Mouse (Mus musculus) forebrain, embryonic 11.5 days (tissue): ENCODE results near the gene C130026I21Rik. TPM values are rescaled to one million over a fixed set of nuclear protein-coding genes. Genes with fewer than 3 reads are reported as not detected.
A peak's percentile ranks its signal among the peaks of the same experiment; 100 is the strongest.
"Not testable (repeated sequence)": the region's sequence is repeated elsewhere in the genome, so short reads cannot be mapped to it uniquely, and the experiment has no call there.

Source experiments
- ATAC-seq: fragments of 200-750 bp; cut with Nextera tagmentation; replicated peaks from 2 replicates; pipeline ENCODE4 v1.8.0; 2017; ENCODE audit warnings: moderate TSS enrichment; ENCODE audit not compliant: low FRiP score
- DNase-seq: peaks from one replicate; pipeline ENCODE4 v3.0.0-alpha.2; 2017; ENCODE audit warnings: low spot score
- H3K27ac ChIP-seq: fragments of 300-500 bp; sonication (generic); 2 replicates; pipeline ENCODE4 v1.5.1; 2014; ENCODE audit warnings: low read depth, low read length
- H3K27me3 ChIP-seq: fragments of 300-500 bp; sonication (generic); 2 replicates; pipeline ENCODE4 v1.6.1; 2014; ENCODE audit warnings: mild to moderate bottlenecking, low read length, mixed read lengths; ENCODE audit not compliant: control insufficient read depth, insufficient read depth
- H3K36me3 ChIP-seq: fragments of 300-500 bp; sonication (generic); 2 replicates; pipeline ENCODE4 v1.6.1; 2014; ENCODE audit warnings: mild to moderate bottlenecking, low read length, moderate library complexity, mixed read lengths; ENCODE audit not compliant: control insufficient read depth, insufficient read depth
- H3K4me1 ChIP-seq: fragments of 300-500 bp; sonication (generic); replicated peaks from 2 replicates; pipeline ENCODE4 v1.6.1; 2014; ENCODE audit warnings: low read length, mixed read lengths; ENCODE audit not compliant: control insufficient read depth, insufficient read depth
- H3K4me2 ChIP-seq: fragments of 300-500 bp; sonication (generic); 2 replicates; pipeline ENCODE4 v1.6.1; 2014; ENCODE audit warnings: low read depth, mild to moderate bottlenecking, low read length, moderate library complexity, mixed read lengths; ENCODE audit not compliant: severe bottlenecking
- H3K4me3 ChIP-seq: fragments of 300-500 bp; sonication (generic); 2 replicates; pipeline ENCODE4 v1.5.1; 2014; ENCODE audit warnings: low read depth, low read length
- H3K9ac ChIP-seq: fragments of 300-500 bp; sonication (generic); 2 replicates; pipeline ENCODE4 v1.6.1; 2014; ENCODE audit warnings: low read length
- H3K9me3 ChIP-seq: fragments of 300-500 bp; sonication (generic); 2 replicates; pipeline ENCODE4 v1.6.1; 2016; ENCODE audit warnings: low read length, mixed read lengths; ENCODE audit not compliant: control insufficient read depth
- WGBS: fragments of 180-500 bp; shearing (Covaris S2); extraction: QIAGEN DNeasy Blood & Tissue Kit; methylation state at CpG from one replicate; pipeline ENCODE4 v1.1.7; 2014; 5-methylcytosine and 5-hydroxymethylcytosine counted together
- polyA plus RNA-seq: library from polyadenylated mRNA; unstranded; fragments of >200 nt; fragmentation: Nextera tagmentation; extraction: Ambion mirVana; gene quantifications from 2 replicates; pipeline ENCODE4 v1.2.1, GENCODE M21; 2014

C130026I21Rik gene
- polyA plus RNA-seq, 1 experiment from 2014 or later, result not detected

DNA sequence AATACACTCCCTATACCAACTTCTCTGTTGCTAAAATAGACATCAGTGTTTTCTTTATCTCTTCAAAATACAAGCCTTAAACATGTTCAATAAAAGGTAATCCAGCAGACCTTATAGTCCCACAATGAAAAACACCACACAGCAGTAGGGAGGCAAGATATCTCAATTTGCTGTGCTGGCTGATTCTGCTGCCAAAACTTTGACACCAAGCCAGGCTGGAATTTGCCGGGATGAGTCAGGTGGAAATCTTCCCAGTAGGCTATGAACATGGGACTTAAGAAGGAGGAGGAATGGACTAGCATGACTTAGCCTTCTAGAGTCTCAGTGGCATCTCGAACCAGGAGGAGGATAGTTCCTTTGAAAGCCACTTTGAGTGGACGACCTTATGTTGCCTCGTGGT is 91.4 kb downstream of the C130026I21Rik start:
- not testable (repeated sequence) for H3K36me3 ChIP-seq, H3K27ac ChIP-seq, ATAC-seq, H3K27me3 ChIP-seq, H3K9me3 ChIP-seq, H3K4me2 ChIP-seq, H3K4me3 ChIP-seq, H3K4me1 ChIP-seq, DNase-seq, H3K9ac ChIP-seq
- WGBS, result 72% methylated on average over 4 of the region's 4 CpGs

DNA sequence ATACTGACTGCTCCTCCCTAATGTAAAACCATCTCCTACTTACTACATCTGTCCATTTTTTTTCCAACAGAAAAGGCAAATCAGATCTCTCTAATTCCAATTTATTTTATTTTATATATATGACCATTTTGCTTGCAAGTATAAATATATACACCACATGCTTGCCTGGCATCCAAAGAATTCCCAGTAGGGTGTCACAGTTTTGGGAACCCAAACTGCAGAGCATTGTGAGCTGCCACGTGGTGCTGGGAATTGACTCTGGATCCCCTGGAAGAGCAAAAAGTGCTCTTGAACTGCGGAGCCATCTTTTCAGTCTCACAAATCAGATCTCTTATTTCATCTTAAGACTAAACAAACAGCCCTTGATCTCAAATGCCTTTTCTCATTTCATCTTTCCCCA is 107.5 kb downstream of the C130026I21Rik start:
- H3K9me3 ChIP-seq, H3K4me3 ChIP-seq, ATAC-seq, DNase-seq, H3K9ac ChIP-seq, H3K36me3 ChIP-seq, H3K4me1 ChIP-seq, H3K4me2 ChIP-seq, H3K27ac ChIP-seq, H3K27me3 ChIP-seq: not testable (repeated sequence)
- 46% methylated on average over 1 of the region's 2 CpGs for WGBS

DNA sequence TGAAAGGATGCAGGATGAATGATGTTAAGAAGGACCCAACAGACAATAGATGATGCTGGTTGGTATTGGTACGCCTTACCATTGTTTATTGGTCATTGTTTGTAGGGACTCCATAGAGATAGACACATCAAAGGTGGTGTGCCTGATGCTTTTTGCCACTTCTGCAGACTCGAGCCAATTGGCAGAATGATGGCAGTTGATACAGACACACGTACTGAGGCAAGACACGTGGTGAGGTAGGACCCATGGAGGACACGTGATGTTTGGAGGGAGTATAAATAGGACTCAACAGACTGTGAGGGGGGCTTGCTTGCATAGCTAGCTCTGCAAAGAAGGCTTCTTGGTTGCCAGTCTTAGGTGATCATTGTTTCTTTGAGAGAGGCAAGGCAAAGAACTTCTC is 115.2 kb downstream of the C130026I21Rik start:
- not testable (repeated sequence) for DNase-seq, H3K27me3 ChIP-seq, ATAC-seq, H3K9me3 ChIP-seq, H3K36me3 ChIP-seq, H3K9ac ChIP-seq, H3K4me2 ChIP-seq, H3K4me1 ChIP-seq, H3K27ac ChIP-seq, H3K4me3 ChIP-seq
- 81% methylated on average over 4 of the region's 5 CpGs for WGBS

DNA sequence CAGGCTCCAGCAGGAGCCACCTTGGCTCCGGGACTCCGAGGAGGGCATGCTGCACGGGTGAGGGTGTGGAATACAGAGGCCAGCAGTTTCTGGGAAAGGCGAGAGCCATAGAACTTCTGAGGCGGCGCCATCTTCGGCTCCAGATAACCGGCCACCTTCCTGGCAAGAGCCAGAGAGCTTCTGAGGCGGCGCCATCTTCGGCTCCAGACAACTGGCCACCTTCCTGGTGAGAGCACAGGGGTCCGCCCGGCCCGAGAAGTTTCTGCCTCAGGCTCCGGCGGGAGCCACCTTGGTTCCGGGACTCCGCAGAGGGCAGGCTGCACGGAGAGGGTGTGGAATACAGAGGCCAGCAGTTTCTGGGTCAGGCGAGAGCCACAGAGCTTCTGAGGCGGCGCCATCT is 136.7 kb downstream of the C130026I21Rik start:
- not testable (repeated sequence) for DNase-seq, H3K27me3 ChIP-seq, H3K27ac ChIP-seq, H3K4me1 ChIP-seq, H3K4me2 ChIP-seq, H3K9ac ChIP-seq, ATAC-seq, H3K9me3 ChIP-seq, H3K36me3 ChIP-seq, H3K4me3 ChIP-seq
- 90% methylated on average over 20 of the region's 22 CpGs for WGBS

DNA sequence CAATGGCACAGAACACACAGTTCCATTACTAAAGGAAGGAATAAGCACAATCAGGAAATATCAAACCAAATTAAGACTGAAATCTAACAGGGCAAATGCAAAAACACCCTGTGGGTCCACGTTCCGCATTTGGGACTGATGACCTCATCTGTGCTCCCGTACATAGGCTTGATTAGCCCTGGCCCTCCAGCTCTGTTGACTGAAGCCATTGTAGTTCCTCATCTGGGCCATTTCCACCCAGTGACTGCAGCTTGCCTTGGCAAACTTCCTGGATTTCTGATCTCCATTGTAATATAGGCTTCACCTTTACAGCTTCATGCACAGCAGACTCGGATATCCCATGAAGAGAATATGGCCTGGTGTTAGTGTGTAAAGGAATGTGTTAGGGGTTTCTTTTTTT is 148.5 kb downstream of the C130026I21Rik start:
- not testable (repeated sequence) for H3K36me3 ChIP-seq, ATAC-seq, H3K27me3 ChIP-seq, H3K9ac ChIP-seq, DNase-seq, H3K4me1 ChIP-seq, H3K4me3 ChIP-seq, H3K27ac ChIP-seq, H3K4me2 ChIP-seq, H3K9me3 ChIP-seq
- WGBS, result 92% methylated on average over 4 of the region's 4 CpGs

DNA sequence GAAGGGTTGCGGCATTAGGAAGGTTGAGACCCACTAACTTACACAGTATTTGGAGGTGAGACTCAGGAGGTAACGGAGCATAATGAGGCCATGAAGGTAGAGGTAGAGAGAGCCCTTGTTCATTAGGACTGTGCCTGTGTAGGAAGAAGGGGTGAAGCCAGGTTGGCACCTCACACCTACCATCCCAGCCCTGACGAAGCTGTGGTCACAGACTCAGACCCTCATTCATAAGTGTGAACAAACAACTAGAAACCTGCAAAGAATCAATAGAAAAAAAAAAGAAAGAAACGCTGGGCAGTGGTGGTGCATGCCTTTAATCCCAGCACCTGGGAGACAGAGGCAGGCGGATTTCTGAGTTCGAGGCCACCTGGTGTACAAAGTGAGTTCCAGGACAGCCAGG is 152.0 kb downstream of the C130026I21Rik start:
- H3K27ac ChIP-seq, H3K9me3 ChIP-seq, H3K9ac ChIP-seq, H3K4me2 ChIP-seq, H3K27me3 ChIP-seq, H3K4me1 ChIP-seq, H3K4me3 ChIP-seq, H3K36me3 ChIP-seq, DNase-seq, ATAC-seq: not testable (repeated sequence)
- WGBS, result 86% methylated on average over 5 of the region's 6 CpGs

DNA sequence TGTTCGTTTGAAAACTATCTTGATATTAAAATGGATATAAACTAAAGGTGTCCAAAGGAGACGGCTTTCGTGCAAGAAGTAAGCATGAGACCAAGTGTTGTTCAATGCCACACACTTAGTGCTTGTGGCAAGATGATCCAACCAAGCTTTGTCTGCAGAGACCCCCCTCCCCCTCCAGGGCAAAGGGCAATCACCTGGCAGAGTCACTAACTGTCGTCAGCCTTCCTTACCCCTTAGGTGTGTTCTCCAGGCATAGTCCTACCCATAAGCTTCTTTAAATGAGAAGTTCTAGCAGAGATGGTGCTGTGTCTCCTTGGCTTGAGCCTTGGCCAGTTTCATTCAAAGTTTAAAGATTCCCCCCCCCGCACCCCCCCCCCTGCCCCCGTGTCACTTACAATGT is 152.8 kb downstream of the C130026I21Rik start:
- not testable (repeated sequence) for H3K9me3 ChIP-seq, H3K4me1 ChIP-seq, H3K9ac ChIP-seq, H3K27me3 ChIP-seq, DNase-seq, H3K27ac ChIP-seq, H3K36me3 ChIP-seq, ATAC-seq, H3K4me3 ChIP-seq, H3K4me2 ChIP-seq
- 75% methylated on average over 4 of the region's 6 CpGs for WGBS

DNA sequence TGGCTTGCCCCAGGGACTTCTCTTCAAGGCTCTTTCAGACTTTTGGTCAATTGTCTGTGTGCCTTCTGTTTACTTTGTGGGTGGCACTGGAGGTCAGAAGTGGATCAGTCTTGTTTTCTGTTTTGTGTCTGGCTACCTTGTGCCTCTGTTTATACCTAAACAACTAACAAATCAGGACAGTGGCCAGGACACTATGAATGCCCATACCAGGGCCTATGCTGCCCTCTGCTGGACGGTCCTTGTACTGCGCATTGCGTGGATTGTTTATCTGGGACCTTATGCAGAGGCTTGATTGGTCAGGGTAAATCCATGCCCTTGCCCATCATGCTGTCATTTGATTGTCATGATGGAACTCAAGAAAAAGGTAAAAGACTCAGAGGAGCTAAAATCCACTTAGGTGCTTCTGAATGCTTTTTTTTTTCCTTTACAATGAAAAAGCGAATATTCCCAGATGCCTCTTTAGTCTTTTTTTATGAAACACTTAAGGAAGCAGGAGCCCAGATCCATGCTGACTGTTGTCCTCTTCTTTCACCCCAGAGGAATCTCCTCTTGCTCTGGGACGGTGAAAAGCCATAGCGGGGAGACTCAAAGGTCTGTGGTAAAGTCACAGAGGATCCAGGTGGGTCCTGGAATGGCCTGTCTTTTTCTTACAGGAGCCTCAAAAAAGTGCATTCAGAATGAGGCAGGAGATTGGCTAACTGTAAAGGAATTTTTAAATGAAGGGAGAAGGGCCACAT is 155.5 kb downstream of the C130026I21Rik start:
- not testable (repeated sequence) for H3K36me3 ChIP-seq, H3K27me3 ChIP-seq, ATAC-seq, H3K9ac ChIP-seq, DNase-seq, H3K4me3 ChIP-seq, H3K9me3 ChIP-seq, H3K4me1 ChIP-seq, H3K4me2 ChIP-seq, H3K27ac ChIP-seq
- WGBS, result 55% methylated on average over 6 of the region's 6 CpGs

DNA sequence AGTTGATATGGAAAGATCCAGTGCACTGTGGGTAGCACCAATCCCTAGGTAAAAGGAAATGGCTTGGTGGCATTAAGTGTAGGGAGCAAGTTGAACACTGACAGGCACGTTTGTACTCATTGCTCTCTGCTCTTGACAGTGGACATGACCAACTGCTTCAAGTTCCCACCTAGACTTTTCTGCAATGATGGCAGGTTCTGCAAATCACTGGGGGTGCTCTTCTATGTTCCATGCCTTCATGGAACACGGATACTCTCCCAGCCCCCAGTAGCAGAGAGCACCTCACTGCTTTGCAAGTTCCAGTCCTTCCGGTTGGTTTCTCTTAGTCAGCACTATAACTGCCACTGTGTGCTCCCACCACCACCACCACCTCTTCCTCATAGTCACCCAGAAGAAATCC is 156.3 kb downstream of the C130026I21Rik start:
- H3K36me3 ChIP-seq, H3K9me3 ChIP-seq, H3K27ac ChIP-seq, H3K4me2 ChIP-seq, H3K27me3 ChIP-seq, H3K4me1 ChIP-seq, H3K4me3 ChIP-seq, H3K9ac ChIP-seq: not testable (repeated sequence)
- DNase-seq (peak; percentile 33), ATAC-seq (peak; percentile 55; the same call in 1 of the 2 replicates)
- 86% methylated on average over 3 of the region's 3 CpGs for WGBS
